Mouse (Mus musculus) erythroblast, embryonic 14.5 days (primary cell): ENCODE results near the gene Zbtb22.

Source experiments
- GATA1 ChIP-seq: IDR thresholded peaks from 2 replicates; pipeline ENCODE4 v1.6.1; 2012; ENCODE audit warnings: low read length, inconsistent platforms, mixed read lengths
- TAL1 ChIP-seq: IDR thresholded peaks from 3 replicates; pipeline ENCODE4 v1.6.1; 2012; ENCODE audit warnings: low read length, inconsistent platforms, mixed read lengths

DNA sequence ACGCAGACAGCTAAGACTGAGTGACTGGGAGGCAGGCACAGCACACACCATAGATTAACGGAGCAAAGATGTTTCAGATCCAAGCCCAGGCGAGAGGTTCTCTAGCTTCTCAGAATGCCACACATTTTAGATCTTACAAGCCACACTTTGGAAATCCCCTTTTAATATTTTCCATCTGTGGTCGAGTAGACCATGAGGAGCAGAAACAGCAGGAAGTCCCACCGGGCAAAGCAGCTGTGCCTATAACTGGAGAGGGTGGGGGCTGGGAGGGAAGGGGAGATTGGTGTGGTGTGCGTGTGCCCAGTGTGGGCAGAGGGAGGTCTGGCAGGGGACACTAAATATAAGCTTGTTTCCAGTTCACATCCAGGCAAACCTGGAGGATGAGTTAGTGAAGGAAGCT lies 41.8 kb downstream of the Zbtb22 start:
- TF ChIP-seq GATA1 (no peak), TAL1 (no peak)
